Mouse (Mus musculus): ENCODE data around the gene Prickle3. TPM values are rescaled to one million over a fixed set of nuclear protein-coding genes. Genes with fewer than 3 reads are reported as not detected.

The Prickle3 gene
- total RNA-seq, 2 experiments from 2014 or later: 1.0 to 5.0 TPM

Other genes with a start within 250 kb of the Prickle3 start
- not detected in 2 replicates for gene Foxp3, start 83.6 kb upstream of the Prickle3 start, total RNA-seq (2015; ENCODE audit: low replicate concordance)
- gene Foxp3, start 83.6 kb upstream of the Prickle3 start, total RNA-seq (2017; ENCODE audit: low replicate concordance): not detected in 2 replicates
- not detected in 2 replicates for gene Ppp1r3f, start 83.0 kb upstream of the Prickle3 start, total RNA-seq (2015; ENCODE audit: low replicate concordance)
- 0.68 TPM in 1 of 2 replicates, not detected in the other for gene Ppp1r3f, start 83.0 kb upstream of the Prickle3 start, total RNA-seq (2017; ENCODE audit: low replicate concordance)
- 3.1 and 4.0 TPM in 2 replicates for gene Ccdc22, start 51.7 kb upstream of the Prickle3 start, total RNA-seq (2015; ENCODE audit: low replicate concordance)
- gene Ccdc22, start 51.7 kb upstream of the Prickle3 start, total RNA-seq (2017; ENCODE audit: low replicate concordance): 6.0 and 6.4 TPM in 2 replicates
- gene Cacna1f, start 50.2 kb upstream of the Prickle3 start, total RNA-seq (2015; ENCODE audit: low replicate concordance): not detected in 2 replicates
- gene Cacna1f, start 50.2 kb upstream of the Prickle3 start, total RNA-seq (2017; ENCODE audit: low replicate concordance): not detected in 2 replicates
- gene Syp, start 18.8 kb upstream of the Prickle3 start, total RNA-seq (2015; ENCODE audit: low replicate concordance): 15.6 TPM in 1 of 2 replicates, not detected in the other
- 0.28 and 0.51 TPM in 2 replicates for gene Syp, start 18.8 kb upstream of the Prickle3 start, total RNA-seq (2017; ENCODE audit: low replicate concordance)
- gene Plp2, start 14.1 kb downstream of the Prickle3 start, total RNA-seq (2015; ENCODE audit: low replicate concordance): 137 and 180 TPM in 2 replicates
- 26.9 and 37.0 TPM in 2 replicates for gene Plp2, start 14.1 kb downstream of the Prickle3 start, total RNA-seq (2017; ENCODE audit: low replicate concordance)
- not detected in 2 replicates for gene Magix, start 24.0 kb downstream of the Prickle3 start, total RNA-seq (2015; ENCODE audit: low replicate concordance)
- 0.09 TPM in 1 of 2 replicates, not detected in the other for gene Magix, start 24.0 kb downstream of the Prickle3 start, total RNA-seq (2017; ENCODE audit: low replicate concordance)
- 7.9 and 13.4 TPM in 2 replicates for gene Gpkow, start 39.9 kb downstream of the Prickle3 start, total RNA-seq (2015; ENCODE audit: low replicate concordance)
- gene Gpkow, start 39.9 kb downstream of the Prickle3 start, total RNA-seq (2017; ENCODE audit: low replicate concordance): 9.0 and 11.3 TPM in 2 replicates
- gene Wdr45, start 57.1 kb downstream of the Prickle3 start, total RNA-seq (2015; ENCODE audit: low replicate concordance): 139 and 161 TPM in 2 replicates
- gene Wdr45, start 57.1 kb downstream of the Prickle3 start, total RNA-seq (2017; ENCODE audit: low replicate concordance): 102 and 111 TPM in 2 replicates
- not detected in 2 replicates for gene Gm45208, start 65.0 kb downstream of the Prickle3 start, total RNA-seq (2015; ENCODE audit: low replicate concordance)
- gene Gm45208, start 65.0 kb downstream of the Prickle3 start, total RNA-seq (2017; ENCODE audit: low replicate concordance): not detected in 2 replicates
- gene Praf2, start 71.2 kb downstream of the Prickle3 start, total RNA-seq (2015; ENCODE audit: low replicate concordance): 4.8 and 10.0 TPM in 2 replicates
- gene Praf2, start 71.2 kb downstream of the Prickle3 start, total RNA-seq (2017; ENCODE audit: low replicate concordance): 1.5 and 2.8 TPM in 2 replicates
- gene Ccdc120, start 93.6 kb downstream of the Prickle3 start, total RNA-seq (2015; ENCODE audit: low replicate concordance): not detected in 2 replicates
- gene Ccdc120, start 93.6 kb downstream of the Prickle3 start, total RNA-seq (2017; ENCODE audit: low replicate concordance): 1.8 TPM in 1 of 2 replicates, not detected in the other
- gene Tfe3, start 105.3 kb downstream of the Prickle3 start, total RNA-seq (2015; ENCODE audit: low replicate concordance): 16.1 and 20.2 TPM in 2 replicates
- 7.1 and 18.2 TPM in 2 replicates for gene Tfe3, start 105.3 kb downstream of the Prickle3 start, total RNA-seq (2017; ENCODE audit: low replicate concordance)
- 146 and 177 TPM in 2 replicates for gene Gripap1, start 132.5 kb downstream of the Prickle3 start, total RNA-seq (2015; ENCODE audit: low replicate concordance)
- 200 and 207 TPM in 2 replicates for gene Gripap1, start 132.5 kb downstream of the Prickle3 start, total RNA-seq (2017; ENCODE audit: low replicate concordance)
- gene Kcnd1, start 165.0 kb downstream of the Prickle3 start, total RNA-seq (2015; ENCODE audit: low replicate concordance): 4.8 and 5.4 TPM in 2 replicates
- gene Kcnd1, start 165.0 kb downstream of the Prickle3 start, total RNA-seq (2017; ENCODE audit: low replicate concordance): 3.6 and 4.5 TPM in 2 replicates
- 399 and 555 TPM in 2 replicates for gene Otud5, start 184.1 kb downstream of the Prickle3 start, total RNA-seq (2015; ENCODE audit: low replicate concordance)
- 691 and 1,009 TPM in 2 replicates for gene Otud5, start 184.1 kb downstream of the Prickle3 start, total RNA-seq (2017; ENCODE audit: low replicate concordance)
- 41.9 and 42.8 TPM in 2 replicates for gene Pim2, start 221.0 kb downstream of the Prickle3 start, total RNA-seq (2015; ENCODE audit: low replicate concordance)
- gene Pim2, start 221.0 kb downstream of the Prickle3 start, total RNA-seq (2017; ENCODE audit: low replicate concordance): 30.4 and 31.3 TPM in 2 replicates
- 1.5 and 3.1 TPM in 2 replicates for gene Slc35a2, start 226.8 kb downstream of the Prickle3 start, total RNA-seq (2015; ENCODE audit: low replicate concordance)
- 10.0 and 10.9 TPM in 2 replicates for gene Slc35a2, start 226.8 kb downstream of the Prickle3 start, total RNA-seq (2017; ENCODE audit: low replicate concordance)
- 7.3 and 8.4 TPM in 2 replicates for gene Pqbp1, start 242.0 kb downstream of the Prickle3 start, total RNA-seq (2015; ENCODE audit: low replicate concordance)
- 39.3 and 41.1 TPM in 2 replicates for gene Pqbp1, start 242.0 kb downstream of the Prickle3 start, total RNA-seq (2017; ENCODE audit: low replicate concordance)
- 20.2 and 52.2 TPM in 2 replicates for gene Timm17b, start 242.1 kb downstream of the Prickle3 start, total RNA-seq (2015; ENCODE audit: low replicate concordance)
- gene Timm17b, start 242.1 kb downstream of the Prickle3 start, total RNA-seq (2017; ENCODE audit: low replicate concordance): 8.9 and 33.2 TPM in 2 replicates

Data from erythroblast, adult 5-6 weeks (primary cell).